ENCODE assay signal across 24 mouse cellular contexts in genomic region chr16:4960260-4960659, GRCm38 (mm10). TPM values are rescaled to one million over a fixed set of nuclear protein-coding genes. Genes with fewer than 3 reads are reported as not detected.
"Had no signal": no experiment of that assay in that cellular context is flagged by ENCODE, and none has a peak within 500 bp of the region (broad histone marks: within the 10 kb centered on the region; RNA-seq: fewer than 3 reads in every experiment).

No protein-coding gene starts in this region.

- H3K9me3 ChIP-seq: liver, embryonic 15.5 days; lung, embryonic 15.5 days; midbrain, embryonic 10.5 days; midbrain, embryonic 12.5 days; neural tube, embryonic 13.5 days; neural tube, embryonic 15.5 days; stomach, embryonic 15.5 days had no signal

- H3K4me2 ChIP-seq: liver, embryonic 15.5 days; lung, embryonic 15.5 days; midbrain, embryonic 12.5 days; neural tube, embryonic 13.5 days; neural tube, embryonic 15.5 days; stomach, embryonic 15.5 days had no signal

- H3K27ac ChIP-seq: liver, embryonic 15.5 days; lung, embryonic 15.5 days; midbrain, embryonic 10.5 days; midbrain, embryonic 12.5 days; neural tube, embryonic 13.5 days; neural tube, embryonic 15.5 days; stomach, embryonic 15.5 days; stomach, postnatal 0 days had no signal

- H3K27me3 ChIP-seq: liver, embryonic 15.5 days; lung, embryonic 15.5 days; midbrain, embryonic 12.5 days; neural tube, embryonic 13.5 days; neural tube, embryonic 15.5 days; stomach, embryonic 15.5 days had no signal

- ATAC-seq: liver, postnatal 0 days; lung, postnatal 0 days; midbrain, embryonic 16.5 days had no signal

- H3K4me3 ChIP-seq: liver, embryonic 15.5 days; lung, embryonic 15.5 days; midbrain, embryonic 10.5 days; midbrain, embryonic 12.5 days; myocyte; neural tube, embryonic 13.5 days; neural tube, embryonic 15.5 days; stomach, embryonic 15.5 days had no signal

- DNase-seq: liver, postnatal 0 days; lung, adult 2 months; lung, postnatal 14 days; lung, postnatal 36 days; midbrain, embryonic 14.5 days; retina, postnatal 1 day; right cerebral cortex, adult 18-20 months; right cerebral cortex, postnatal 14 days; thymus, adult 2 months; thymus, postnatal 25 days had no signal

- H3K9ac ChIP-seq: liver, embryonic 15.5 days; liver, postnatal 0 days; lung, embryonic 15.5 days; midbrain, embryonic 12.5 days; neural tube, embryonic 13.5 days; neural tube, embryonic 15.5 days; stomach, embryonic 15.5 days had no signal

RNA-seq across cellular contexts. Expression of gene Sept12, which starts 37.4 kb away (rescaled TPM):
- total RNA-seq: megakaryocyte-erythroid progenitor cell, adult 5-6 weeks had no signal
- polyA plus RNA-seq: liver, embryonic 15.5 days; liver, postnatal 0 days; lung, adult 2 months; midbrain, embryonic 10.5 days; midbrain, embryonic 12.5 days; midbrain, embryonic 14.5 days; midbrain, embryonic 16.5 days; neural tube, embryonic 11.5 days; neural tube, embryonic 13.5 days; neural tube, embryonic 15.5 days; spleen, adult 2 months; stomach, embryonic 15.5 days; stomach, postnatal 0 days had no signal

RNA-seq across cellular contexts. Expression of gene Smim22, which starts 46.8 kb away (rescaled TPM):
- total RNA-seq: megakaryocyte-erythroid progenitor cell, adult 5-6 weeks had no signal
- polyA plus RNA-seq: midbrain, embryonic 12.5 days; midbrain, embryonic 14.5 days; neural tube, embryonic 11.5 days; neural tube, embryonic 13.5 days had no signal
